Mouse (Mus musculus) embryo, embryonic 11 days (tissue): ENCODE data around the gene Itga1.

Experiments used
- DNase-seq: peaks from one replicate; pipeline ENCODE4 v3.0.0-alpha.2; 2015

Itga1 gene

DNA sequence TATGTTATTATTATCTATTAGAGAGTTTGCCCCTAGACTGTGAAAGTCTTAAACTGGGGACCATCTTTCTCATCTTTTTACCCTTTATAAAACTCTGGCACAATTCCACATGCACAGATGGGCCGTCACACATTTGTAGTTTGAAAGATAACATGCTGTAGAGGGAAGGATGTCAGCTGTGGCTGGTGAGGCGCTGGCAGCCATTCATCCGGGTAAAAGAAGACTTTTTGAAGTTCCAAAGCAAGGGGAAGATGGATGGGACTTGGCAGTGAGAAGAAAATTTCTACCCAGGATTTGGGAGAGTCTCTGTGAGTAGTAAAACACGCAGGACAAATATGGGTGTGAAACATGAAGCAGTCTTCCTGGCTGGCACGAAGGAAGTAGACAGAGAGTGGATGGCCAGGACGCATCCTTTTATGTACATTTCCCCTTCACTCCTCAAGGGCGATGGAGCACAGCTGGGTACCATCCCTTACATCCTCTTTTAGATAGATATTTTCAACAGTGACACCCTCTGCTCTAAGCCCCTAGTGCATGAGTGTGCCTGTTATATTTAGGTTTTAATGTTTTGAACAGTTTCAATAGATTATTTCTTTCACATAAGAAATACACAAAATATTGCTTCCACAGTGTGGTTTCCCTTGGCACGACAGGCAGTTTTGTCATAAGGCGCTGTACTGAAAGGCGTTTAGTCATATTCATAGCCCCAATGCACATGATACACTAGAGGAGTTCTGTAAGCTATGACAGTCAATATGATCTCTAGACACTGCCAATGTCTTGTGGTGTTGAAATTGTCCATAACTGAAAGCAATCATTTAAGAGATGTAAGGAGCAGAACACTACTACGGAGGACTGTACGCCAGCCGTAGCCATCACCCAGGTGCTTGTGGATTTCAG lies 50.9 kb downstream of the Itga1 start:
- DNase-seq: no peak

DNA sequence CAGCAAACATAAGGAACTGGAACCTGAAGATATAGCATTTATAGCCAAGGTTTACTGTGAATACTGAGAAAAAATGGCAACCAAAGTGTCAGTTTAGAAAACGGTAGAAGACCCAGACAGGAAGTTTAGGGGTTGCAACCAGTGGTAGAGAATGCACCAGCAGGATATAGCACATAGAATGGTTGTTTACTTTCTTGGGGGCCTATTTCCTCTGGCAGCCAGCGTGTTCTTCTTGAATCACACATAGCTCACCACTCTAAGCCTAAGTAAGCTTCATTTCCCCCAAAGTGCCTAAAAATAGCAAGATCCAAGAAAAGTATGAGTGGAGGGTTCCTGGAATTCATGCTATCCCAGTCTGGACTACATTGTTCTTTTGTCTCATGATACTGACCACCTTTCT lies 59.1 kb downstream of the Itga1 start:
- no peak for DNase-seq

DNA sequence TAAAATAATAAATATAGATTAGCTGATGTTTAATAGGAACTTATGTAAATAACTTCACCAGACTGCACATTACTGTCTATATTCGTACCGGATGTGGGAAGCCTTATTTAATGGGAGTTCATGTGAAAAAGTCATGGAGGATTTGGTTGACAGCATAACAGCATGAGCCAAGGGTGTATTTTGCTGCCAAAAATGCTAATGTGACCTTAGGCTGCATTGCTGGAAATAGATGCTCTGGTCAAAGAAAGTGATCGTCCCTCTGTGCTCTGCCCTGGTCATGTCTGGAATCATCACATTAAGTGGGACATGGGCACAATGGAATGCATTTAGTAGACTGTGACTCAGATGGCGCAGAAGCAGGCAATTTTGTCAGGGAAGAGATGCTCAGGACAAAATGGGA lies 64.5 kb downstream of the Itga1 start:
- DNase-seq: no peak

DNA sequence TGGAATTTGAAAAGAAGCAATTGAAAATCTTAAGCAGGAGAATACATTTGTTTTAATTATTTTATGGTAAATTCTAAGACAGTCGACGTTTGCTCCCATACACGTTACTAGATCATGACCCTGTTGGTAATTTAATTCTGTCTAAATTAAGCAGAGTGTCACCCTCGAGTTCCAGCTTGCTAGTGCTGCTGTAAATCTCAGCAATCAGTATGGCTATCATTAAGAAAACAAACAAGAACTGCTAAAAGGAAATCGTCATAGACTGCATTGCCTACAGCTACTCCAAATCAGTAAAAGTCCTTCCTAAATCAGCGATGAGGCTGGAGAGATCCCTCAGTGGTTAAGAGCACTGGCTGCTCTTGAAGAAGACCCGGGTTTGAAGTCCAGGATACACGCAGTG lies 66.4 kb downstream of the Itga1 start:
- no peak for DNase-seq

DNA sequence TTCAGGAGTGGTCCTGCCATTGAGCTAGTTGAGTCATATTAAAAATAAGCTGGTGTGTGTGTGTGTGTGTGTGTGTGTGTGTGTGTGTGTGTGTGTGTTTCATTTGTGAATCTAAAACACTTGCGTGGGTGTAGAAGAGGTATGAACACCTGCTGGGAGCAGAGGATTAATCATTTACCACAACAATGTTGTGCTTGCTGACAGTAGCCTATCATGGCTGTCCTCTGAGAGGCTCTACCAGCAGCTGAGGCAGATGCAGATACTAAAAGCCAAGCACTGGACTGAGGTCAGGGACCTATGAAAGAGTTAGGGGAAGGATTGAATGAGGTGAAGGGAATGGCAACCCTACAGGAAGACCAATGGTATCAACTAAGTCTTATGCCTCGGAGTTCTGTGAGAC lies 68.6 kb downstream of the Itga1 start:
- no peak for DNase-seq

DNA sequence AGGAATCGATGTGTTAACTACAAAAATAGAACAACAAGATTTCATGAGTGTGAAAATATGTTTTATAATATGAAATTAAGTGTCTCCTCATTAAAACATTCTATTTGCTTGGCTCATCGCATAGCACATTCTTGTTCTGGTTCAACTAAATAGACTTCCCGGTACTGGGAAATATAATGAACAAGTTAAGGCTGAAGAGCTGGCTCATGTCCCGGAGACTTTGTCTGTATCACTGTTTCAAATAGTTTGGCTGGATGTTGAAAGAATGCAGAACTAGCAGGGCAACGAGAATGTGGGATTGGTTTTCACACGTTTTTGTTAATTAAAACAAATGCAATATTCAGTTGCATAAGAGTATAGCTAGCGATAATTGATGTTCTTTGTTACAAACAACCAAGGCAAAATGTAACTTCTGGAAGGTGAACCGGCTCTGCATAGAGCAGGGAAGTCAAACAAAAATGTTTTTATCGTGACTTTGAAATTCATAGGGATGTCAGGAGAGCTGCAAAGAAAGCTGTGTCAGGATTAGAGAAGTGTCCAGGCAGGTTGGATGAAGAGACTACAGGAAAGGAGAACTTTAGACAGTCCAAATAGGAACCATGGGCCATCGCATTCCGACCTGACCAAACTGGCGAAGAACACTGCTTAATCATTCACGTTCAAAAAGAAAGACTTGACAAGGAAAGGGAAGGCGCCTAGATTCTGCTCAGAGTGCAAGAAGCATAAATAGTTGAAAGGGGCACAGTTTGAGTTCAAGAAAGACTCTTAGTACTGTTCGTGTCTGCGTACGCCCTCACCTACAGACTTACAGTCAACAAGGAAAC lies 70.4 kb downstream of the Itga1 start:
- DNase-seq: no peak

DNA sequence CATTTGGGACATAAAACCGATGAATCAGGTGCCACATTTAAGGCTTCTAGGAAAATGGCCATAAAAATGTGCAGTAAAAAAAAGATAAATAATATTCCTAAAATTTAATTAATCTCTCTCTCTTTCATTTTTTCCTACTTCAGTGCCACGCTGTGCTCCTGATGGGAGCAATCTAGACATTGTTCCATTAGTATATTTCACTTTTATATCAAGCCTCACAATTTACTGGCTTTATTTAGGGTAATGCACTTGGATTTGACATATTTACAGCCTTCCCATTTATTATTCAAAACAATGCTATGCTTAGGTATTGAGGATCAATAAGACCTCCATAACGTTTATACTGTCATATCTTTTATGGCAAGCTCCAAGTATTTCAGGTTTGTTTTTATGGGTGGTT lies 76.4 kb downstream of the Itga1 start:
- no peak for DNase-seq

DNA sequence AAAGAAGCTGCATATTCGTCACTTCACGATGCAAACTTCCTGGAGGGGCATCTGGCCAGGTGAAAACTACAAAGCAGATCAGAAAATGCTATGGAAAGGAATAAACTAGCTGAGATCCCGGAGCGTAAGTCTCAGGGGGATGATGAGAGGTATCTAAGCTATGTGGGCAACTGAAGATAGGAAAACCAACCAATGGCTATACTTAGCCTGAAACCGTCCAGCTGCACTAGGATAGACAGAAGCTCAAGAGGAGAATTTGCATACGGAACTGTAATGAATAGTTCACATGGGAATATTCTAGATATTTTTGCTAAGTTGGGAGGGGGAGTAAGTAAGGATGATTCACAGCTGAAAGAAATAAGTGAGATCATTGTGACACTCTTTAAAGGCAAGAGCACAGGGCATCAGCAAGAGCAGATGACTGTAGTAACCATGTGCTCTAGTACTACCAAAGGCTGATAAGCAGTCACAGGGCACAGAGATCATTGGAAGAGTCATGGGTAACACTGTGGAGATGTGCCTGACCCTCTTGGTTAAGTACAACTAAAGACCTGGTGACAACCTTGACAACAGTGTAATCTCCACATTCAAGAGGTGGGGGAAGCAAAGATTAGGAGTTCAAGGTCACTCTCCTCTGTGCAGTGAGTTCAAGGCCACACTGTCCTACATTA lies 79.5 kb downstream of the Itga1 start:
- no peak for DNase-seq

DNA sequence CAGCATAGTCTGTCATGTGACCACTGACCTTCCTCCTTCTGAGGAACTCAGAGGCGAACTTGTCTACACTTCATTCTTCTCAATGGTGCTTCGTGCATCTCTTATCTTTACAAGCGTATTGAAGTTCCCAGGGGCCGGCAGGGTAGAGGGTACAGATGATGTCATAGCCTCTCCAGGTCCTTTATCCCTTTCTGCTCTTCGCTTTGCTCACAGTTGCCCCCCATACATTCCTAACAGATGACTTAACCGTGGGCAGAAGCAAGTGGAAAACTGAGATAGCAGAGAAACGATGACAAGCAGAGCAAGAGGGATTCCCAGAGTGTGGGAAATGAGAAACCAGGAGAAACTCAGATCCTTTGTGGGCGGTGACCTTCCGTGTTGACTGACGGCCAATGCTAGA lies 80.4 kb downstream of the Itga1 start:
- no peak for DNase-seq

DNA sequence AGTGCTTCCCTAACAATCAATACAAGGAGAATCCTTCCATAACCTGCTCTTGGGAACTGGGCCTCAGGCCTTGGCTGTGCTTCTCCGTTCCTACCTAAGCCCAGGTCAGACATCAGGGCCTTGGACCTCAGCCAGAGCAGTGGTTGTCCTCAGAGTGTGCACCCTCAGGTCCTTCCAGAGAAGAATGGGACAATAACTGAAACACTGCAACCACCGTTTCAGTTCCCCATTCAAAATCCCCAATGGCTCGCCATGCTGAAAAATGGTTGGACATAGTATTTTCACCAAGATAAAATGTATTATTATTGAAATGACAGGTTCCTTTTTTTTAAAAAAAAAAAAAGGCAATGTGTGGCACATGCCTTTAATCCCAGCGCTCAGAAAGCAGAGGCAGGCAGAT lies 81.0 kb downstream of the Itga1 start:
- no peak for DNase-seq

DNA sequence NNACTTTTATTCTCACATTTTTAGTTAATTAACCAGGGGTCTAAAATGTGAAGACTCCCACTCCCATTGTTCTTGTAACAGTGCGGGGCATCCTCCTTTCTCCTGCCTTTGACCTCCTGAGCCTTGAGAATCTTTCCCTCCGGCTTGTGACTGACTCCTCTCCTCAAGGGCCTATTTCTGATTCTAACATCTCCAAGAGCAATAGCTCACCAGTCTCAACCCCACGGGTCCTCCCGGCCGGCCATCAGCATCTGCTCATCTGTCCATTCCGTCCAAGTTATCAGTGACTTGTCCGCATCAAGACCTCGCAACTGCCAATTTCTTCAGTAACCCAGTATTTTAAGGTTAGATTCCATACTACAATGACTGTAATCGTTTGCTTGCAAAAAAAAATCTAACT lies 84.2 kb downstream of the Itga1 start:
- DNase-seq: no peak

DNA sequence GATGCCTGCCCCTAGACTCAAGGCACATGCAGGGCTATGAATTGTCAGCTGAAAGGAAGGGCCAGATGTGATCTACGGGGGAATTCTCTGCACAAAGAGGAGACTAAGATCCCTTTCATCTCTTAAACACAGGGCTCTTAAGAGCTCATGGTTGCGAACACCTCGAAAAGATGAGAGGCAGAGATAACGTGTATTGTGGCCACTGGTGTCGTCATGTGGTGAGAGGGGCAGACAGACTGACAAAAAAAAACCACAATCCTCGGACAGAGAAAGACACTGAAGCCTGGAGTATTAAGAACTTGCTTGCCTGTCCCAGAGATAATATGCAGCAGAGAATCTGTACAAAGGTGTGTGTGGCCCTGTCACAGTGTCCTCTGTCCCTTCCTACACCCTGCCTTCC lies 90.2 kb downstream of the Itga1 start:
- DNase-seq: no peak

DNA sequence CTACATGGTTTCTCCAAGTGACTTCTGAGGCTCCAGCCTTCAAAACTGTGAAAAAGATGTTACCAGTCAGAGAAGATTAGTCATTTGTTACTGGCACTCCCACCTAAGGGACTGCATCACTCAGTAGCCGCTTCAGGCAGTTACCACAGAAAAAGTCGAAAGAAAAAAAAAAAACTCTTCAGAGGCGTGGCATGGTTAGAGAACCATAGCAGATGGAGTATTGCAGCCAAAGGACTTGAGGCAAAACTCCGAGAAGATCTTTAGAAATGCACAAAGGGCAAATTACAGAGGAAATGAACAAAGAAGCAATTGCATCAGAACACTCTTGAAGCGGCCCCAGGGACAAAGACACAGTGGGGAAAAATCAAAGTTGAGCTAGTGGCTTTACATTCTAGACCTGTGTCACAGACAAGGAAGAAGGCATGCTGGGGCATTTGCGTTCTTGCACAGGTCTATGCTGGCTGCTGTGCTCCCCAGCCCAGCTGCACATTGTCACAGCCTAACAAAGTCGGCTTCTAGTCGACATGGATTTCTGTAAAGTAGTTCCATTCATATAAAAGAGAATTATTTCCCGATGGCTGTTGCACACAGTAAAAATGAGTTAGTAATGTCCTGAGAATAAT lies 95.4 kb downstream of the Itga1 start:
- no peak for DNase-seq

DNA sequence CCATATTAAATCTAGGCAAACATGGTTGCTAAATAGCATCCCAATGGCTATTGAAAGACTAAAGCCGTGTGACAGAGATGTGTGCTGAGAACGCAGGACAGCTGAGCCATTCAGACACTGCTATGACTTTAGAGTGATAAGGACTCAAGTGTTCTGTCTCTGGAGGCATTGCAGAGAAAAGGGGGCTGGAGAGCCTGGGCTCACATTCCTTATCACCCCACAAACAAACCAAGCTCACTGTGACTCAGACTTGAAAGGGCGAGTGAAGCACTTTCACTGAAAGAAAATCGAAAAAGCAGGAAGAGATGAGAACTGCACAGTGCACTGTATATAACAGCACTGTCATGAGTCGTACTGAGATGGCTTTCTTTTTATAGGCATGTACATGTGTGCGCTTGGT lies 96.4 kb downstream of the Itga1 start:
- DNase-seq: no peak

DNA sequence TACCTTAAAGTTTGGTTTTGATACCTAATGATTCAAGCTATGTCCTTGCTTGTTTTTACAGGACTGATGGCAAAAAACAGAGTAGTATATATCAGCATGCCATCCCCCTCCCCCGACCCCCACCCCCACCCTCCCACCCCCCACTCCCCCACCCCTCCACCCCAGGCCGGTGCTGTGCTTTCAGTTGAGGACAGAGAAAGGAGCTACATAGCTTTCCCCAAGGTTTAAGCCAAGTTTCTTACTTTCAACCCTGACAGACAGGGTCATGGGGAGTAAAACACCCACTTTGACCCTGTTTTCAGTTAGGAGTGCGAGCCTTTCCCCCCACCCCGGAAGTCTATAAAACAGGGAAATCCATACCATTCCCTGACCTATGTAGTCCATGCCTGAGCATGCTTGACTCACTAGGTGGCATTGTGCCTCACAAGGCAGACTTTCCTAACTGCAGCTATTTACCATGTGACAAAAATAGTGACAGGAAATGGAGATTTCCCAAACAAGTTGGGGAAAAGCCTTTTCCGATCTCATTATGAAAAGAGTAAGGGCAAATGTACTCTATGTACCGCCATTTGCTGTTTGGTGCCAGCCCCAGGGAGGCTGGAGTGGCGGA lies 98.2 kb downstream of the Itga1 start:
- DNase-seq: peak; percentile 27

DNA sequence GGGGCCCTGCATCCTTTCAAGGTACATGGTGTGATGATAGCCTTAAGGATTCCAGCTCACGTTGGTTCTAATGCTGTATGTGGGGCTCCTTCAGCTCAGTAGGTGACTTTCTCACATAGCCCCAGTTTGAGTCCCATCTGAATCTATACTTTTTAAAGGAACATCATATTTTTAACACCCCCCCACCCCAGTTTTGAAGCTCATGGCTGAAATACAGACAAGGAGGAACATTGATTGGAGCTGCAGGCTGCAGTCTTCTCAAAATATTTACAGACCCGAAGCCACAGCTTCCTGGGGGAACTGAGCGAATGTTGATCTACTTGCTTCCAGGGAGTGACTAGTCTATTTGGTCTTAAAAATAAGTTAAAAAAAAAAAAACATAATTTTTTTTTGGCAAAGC lies 98.9 kb downstream of the Itga1 start:
- no peak for DNase-seq

DNA sequence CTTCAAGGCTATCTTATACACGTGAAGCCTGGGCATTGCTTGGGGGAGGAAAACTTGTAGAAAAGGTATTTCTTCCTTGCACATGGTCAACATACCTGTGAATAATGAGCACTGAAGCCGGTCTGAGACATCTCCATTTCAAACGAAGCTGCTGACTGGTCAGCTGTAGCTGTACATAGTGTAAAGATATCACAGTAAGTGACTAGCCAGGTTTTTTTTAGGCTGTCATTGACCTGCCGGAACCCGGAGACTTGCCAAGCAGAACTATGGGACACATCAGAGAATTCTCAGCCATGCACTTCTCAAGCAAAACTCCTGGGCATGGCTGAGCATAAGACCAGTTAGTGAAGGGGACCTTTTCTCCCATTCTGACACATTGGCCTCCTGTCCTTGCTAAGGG lies 99.6 kb downstream of the Itga1 start:
- no peak for DNase-seq

DNA sequence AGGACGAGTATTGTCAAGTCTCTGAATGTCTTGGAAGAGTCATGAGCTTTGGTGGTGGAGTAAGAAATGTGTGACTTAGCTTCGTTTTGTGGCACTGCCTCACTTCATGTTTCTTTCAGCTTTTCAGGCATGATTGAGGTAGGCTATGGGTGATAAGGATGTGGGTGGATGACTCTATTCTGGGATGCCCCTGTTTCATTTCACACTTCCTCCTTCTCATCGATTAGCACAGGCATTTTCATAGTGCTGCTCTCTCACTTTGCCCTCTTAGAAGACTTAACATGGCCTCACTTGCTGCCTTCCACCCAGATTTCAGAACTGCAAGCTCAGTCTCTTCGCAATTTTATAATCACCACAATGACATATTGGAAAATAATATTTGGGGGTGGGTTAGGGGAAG lies 102.2 kb downstream of the Itga1 start:
- no peak for DNase-seq

DNA sequence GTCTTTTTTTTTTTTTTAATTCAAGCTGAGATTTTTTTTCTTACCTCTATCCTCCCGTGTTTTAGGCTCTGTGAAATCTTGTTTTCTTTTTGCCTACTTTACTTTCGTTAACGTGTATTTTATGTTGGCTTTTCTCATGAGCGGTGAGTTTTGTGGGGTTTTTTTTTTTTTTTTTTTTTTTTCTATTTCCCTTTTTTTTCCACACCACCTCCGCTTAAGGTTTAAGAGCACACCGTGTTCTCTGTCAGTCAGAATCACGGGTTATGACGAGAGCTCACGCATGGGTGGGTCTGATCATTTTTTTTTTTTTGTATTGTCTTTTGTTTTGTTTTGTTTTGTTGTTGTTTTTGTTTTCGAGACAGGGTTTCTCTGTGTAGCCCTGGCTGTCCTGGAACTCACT lies 103.7 kb downstream of the Itga1 start:
- DNase-seq: no peak

DNA sequence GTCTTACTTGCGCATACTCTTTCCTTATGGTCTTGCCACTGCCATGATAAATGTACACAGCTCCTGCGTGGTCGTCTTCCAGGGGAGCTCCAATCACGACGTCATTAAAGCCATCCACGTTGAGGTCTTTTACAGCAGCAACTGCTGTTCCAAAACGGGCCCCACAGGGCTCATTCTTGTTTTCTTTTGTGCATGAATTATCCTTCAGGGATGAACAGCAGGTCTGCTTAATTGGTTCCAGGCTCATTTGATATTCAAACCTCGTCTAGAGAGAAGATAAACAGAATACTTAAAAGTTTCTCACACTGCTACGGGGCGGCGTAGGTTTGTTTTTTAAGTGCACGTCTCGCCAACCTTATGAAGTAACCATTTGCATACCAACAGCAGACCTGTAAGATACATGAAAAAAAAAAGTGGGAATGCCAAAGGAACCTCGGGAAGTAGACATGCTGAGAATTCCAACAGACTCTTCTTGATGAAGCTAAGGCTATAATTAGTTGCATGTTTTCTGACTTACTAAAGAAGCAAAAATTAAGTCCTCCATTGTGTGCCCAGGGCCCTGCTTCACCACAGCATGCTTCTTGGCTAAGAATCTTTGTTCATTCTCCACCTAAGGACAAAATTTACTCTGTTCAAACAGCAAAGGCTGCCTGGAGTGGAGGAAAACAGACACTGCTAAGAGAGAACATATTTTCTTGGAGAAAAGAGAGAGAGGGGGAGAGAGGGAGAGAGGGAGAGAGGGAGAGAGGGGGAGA lies 109.3 kb downstream of the Itga1 start:
- peak; percentile 40 for DNase-seq

DNA sequence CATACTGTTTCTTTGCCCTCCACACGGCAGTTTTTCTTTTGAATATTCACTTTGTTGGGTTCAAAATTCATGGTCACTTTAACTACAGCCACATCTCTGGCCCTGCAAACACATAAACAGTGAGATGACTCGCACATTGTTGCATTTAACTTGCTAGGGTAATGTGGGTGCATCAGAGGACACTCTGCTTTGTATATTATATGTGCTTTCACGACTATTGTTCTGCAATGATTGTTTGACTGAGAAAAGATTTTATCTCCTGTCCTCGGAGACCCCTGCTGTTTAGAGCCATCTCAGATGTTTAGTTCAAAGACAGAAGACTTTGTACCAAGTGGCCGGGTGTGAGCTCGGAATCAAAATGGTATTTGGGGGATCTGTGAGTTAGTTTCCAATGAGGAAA lies 114.1 kb downstream of the Itga1 start:
- no peak for DNase-seq

DNA sequence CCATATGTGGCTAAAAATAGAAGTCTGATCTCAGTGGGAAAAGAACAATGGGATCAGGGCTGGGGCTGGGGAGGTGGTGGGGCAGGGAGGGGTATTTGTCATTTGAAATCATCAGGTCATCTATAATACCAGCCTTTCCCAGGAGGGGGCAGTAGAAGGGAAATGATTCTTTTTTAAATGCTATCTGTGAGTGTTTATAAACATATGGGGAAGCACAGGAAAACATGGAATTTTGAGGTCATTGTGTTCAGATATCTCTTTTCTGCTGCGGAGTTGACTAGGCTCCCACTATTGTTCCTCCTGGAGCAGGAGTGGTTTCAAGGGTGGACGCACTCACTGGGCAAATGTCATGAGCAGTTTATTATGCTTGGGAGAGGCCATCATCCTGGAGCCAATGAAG lies 114.6 kb downstream of the Itga1 start:
- peak; percentile 12 for DNase-seq
